Mouse (Mus musculus): ENCODE data around the gene Olfr1358.
"Not testable (repeated sequence)": the region's sequence is repeated elsewhere in the genome, so short reads cannot be mapped to it uniquely, and the experiment has no call there.

DNA sequence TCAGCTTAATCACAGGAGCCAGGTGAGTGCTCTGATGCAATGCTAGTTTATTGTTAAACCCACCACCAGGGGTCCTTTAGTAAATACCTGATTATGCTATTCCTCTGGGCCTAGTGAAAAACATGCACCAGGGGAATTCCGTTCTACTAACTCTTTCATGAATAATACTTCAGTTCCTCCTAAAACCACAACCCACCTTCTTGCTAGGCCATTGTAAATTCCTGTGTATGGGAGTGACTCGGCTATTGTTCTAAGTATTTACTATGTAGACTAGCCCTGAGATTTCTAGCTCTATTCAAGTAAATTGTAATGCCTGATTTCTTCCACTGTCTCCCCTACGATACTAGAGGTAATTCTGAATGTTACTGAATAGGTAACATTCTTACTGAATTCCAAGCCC is 7.8 kb downstream of the Olfr1358 start:
- TF ChIP-seq CTCF, POLR2A (IDR thresholded peaks at IDR 0.05; ENCODE audit: extremely low read depth, insufficient read depth, low read length): not testable (repeated sequence)

All from cortical plate, adult 2 months (tissue).